Mouse (Mus musculus) bone marrow, adult 2 months (tissue): Measurements from ENCODE around the gene Tuba1a. TPM values are rescaled to one million over a fixed set of nuclear protein-coding genes. Genes with fewer than 3 reads are reported as not detected.
"Not testable (repeated sequence)": the region's sequence is repeated elsewhere in the genome, so short reads cannot be mapped to it uniquely, and the experiment has no call there.

Source experiments
- H3K27ac ChIP-seq: fragments of 200-500 bp; 2 replicates; pipeline ENCODE4 v1.5.1; 2012; ENCODE audit warnings: low read depth, mild to moderate bottlenecking, control low read depth, inconsistent platforms, low read length; ENCODE audit not compliant: control insufficient read depth, poor library complexity, insufficient read depth
- H3K4me1 ChIP-seq: fragments of 200-500 bp; 2 replicates; pipeline ENCODE4 v1.6.1; 2011; ENCODE audit warnings: low read length; ENCODE audit not compliant: control insufficient read depth, insufficient read depth
- H3K4me3 ChIP-seq: fragments of 200-500 bp; replicated peaks from 2 replicates; pipeline ENCODE3; 2011; ENCODE audit warnings: mild to moderate bottlenecking, low read depth, low read length, control low read depth; ENCODE audit not compliant: control insufficient read depth
- CTCF ChIP-seq: fragments of 200-500 bp; IDR thresholded peaks from 2 replicates; pipeline ENCODE4 v1.5.1; 2011; ENCODE audit warnings: low read length, control low read depth; ENCODE audit not compliant: control insufficient read depth, insufficient read depth
- POLR2A ChIP-seq: fragments of 200-500 bp; IDR thresholded peaks from 2 replicates; pipeline ENCODE4 v1.6.1; 2011; ENCODE audit warnings: low read depth, mild to moderate bottlenecking, control low read depth, low read length, borderline replicate concordance; ENCODE audit not compliant: control insufficient read depth
- WGBS: fragments of 180-500 bp; shearing (Covaris S2); methylation state at CpG from one replicate; pipeline ENCODE4 v1.1.7; 2018; 5-methylcytosine and 5-hydroxymethylcytosine counted together
- polyA plus RNA-seq: library from polyadenylated mRNA; stranded (reverse); fragments of >200 nt; gene quantifications from 2 replicates; pipeline ENCODE4 v1.2.4, GENCODE M21; 2011; ENCODE audit warnings: low replicate concordance; ENCODE audit not compliant: missing spikeins, insufficient read depth, insufficient read length

Gene Tuba1a
- polyA plus RNA-seq, 1 experiment, result 97.6 TPM

DNA sequence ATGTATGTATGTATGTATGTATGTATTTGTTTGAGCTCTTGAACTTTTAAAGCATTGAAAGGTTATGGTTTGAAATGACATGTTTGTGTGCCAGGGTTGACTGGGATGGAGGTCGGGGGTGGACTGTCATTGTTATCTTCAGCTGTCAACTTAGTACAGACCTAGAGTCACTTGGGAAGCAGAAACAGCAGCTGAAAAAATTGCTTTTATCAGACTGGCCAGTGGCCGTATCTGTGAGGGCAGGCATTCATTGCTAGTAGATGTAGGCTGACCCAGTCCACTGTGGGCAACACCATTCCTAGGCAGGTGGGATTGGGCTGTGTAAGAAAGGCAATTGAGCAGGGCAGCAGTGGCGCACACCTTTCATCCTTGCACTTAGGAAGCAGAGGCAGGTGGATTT, 6.0 kb upstream of the Tuba1a start:
- 74% methylated on average over 3 of the region's 3 CpGs for WGBS

DNA sequence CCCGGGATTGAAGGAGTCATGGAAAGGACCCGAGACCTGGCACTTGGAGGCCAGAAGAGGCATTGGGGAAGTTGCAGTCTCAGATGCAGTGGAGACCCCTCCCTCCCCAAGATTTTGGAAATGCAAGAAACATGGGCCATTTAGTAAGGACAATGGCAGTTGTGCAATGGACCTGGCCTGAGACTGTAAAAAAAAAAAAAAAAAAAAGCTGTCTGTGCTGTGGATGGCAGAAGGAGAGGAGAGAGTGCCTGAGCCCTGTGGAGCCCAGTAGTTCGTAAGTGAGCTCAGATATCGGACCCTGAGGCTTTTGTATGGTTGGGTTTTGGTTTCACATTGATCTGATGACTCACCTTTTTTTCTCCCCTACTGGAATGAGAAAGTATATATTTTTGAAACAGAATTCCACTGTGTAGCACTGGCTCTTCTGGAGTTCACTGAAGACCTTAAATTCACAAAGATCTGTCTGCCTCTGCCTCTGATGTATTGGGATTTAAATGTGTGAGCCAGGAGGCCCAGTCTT, 5.5 kb upstream of the Tuba1a start:
- no peak for TF ChIP-seq CTCF
- no peak for TF ChIP-seq POLR2A
- H3K27ac ChIP-seq, result no peak overlapping the region
- WGBS, result 70% methylated on average over 4 of the region's 4 CpGs
- no peak overlapping the region for H3K4me3 ChIP-seq
- peaks cover 2% of the 10 kb centered on the region; the same call in 1 of the 2 replicates for H3K4me1 ChIP-seq

More for the DNA sequence above, 6.0 kb upstream of the Tuba1a start:
- TF ChIP-seq POLR2A, result no peak
- TF ChIP-seq CTCF, result no peak
- Histone ChIP-seq H3K27ac (no peak overlapping the region), H3K4me1 (peaks cover 1% of the 10 kb centered on the region; the same call in 1 of the 2 replicates), H3K4me3 (no peak overlapping the region)

DNA sequence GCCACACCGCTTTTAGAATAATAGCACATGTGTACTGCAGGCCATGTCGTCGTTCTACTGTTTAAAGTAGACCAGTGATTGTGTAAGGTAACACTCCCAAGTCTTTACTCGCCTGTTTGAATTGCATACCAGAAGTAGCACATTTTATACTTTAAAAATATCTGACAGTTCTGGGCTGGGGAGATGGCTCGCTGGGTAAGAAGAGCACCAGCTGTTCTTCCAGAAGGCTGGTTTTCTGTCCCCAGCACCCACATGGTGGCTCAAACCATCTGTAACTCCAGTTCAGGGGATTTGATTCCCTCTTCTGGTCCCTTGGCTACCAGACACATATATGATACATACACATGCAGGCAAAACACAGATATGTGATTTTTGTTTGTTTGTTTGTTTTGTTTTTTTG, 4.0 kb upstream of the Tuba1a start:
- no peak overlapping the region for H3K4me3 ChIP-seq
- no peak for TF ChIP-seq CTCF
- no peak for TF ChIP-seq POLR2A
- no peak overlapping the region for H3K27ac ChIP-seq
- H3K4me1 ChIP-seq, result peaks cover 3% of the 10 kb centered on the region; the same call in 1 of the 2 replicates
- 41% methylated on average over 5 of the region's 5 CpGs for WGBS

DNA sequence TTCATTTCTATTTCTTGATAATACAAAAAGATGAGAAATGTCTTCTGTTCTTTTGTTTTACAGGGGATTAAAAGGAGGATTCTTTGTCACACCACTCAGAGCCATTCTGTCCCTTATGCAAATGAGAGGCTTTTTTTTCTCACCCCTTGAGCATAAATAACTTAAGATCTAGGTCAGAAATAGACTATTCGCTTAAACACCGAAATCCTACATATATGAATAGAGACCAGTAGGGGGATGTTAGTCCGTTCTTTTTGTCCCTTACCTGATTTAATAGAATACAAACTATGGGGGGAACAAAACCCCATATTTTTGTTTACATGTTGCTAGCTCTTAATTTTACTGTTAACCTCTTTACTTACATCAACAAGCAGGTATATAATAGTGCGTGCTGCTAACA, 2.5 kb upstream of the Tuba1a start:
- Histone ChIP-seq H3K4me1 (peaks cover 3% of the 10 kb centered on the region; the same call in 1 of the 2 replicates), H3K27ac (no peak overlapping the region), H3K4me3 (no peak overlapping the region)
- 88% methylated on average over 4 of the region's 4 CpGs for WGBS
- TF ChIP-seq POLR2A (no peak), CTCF (no peak)

DNA sequence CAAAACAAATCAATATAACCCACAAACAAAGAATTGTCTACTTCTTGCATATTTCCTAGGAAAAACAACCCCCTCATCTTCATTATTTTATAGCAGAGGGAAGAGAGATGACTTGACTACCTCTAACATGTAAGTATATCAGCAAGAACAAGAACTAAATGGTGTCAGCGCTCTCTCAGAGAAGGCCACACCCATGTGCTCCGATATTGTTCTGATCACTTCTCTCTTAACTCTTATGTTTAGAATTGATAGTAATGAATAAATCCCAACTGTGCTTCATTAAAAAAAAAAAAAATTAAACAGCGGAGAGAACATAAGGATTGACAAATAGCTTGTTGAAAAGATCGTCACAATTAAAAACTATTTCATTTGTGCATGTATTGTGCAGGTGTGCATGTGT, 1.8 kb upstream of the Tuba1a start:
- H3K4me3 ChIP-seq, result no peak overlapping the region
- H3K27ac ChIP-seq, result no peak overlapping the region
- TF ChIP-seq CTCF, result no peak
- TF ChIP-seq POLR2A, result no peak
- whole genome bisulfite sequencing, result 81% methylated on average over 4 of the region's 4 CpGs
- peaks cover 3% of the 10 kb centered on the region; the same call in 1 of the 2 replicates for H3K4me1 ChIP-seq

DNA sequence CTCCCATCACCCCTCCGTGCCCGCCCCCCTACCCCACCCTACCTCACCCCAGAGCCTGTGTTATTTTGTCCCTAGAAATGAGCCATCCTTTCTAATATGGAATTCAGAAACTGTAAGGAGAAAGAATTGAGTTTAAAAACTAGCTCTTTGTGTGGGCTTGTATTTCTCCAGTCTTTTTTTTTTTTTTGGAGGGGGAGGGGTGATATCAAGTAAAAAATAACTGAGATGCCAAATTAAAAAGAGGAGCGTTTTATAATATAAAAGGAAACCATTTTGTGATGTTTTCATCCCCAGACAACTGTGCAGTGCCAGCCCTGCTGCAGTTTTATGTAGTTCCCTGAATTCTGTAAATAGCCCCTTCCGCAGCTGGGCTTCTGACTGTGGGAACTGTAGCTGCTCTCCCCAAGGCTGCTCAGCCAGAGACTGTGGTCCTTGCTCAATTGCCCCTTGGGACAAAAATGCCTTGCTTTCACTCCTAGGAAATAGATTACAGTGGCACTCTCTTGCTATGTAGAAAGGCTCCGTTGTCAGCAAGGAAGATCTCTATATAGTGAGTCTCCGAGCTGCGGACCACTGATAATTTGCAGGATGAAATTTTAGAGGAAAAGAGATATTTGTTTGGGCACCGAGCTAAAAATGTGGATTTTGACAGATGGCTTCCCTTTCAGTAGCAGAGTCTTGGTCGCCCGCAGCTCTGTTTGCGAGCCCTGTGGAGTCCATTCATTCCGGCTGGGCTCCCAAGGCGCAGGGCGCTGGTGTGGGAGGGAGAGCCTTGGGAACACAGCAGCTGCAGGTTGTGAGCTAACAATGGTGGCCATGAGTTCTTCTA, 1.1 kb upstream of the Tuba1a start:
- H3K27ac ChIP-seq, result no peak overlapping the region
- H3K4me1 ChIP-seq, result peaks cover 2% of the 10 kb centered on the region; the same call in 1 of the 2 replicates
- no peak overlapping the region for H3K4me3 ChIP-seq
- WGBS, result 85% methylated on average over 14 of the region's 14 CpGs
- TF ChIP-seq CTCF (no peak), POLR2A (no peak)

DNA sequence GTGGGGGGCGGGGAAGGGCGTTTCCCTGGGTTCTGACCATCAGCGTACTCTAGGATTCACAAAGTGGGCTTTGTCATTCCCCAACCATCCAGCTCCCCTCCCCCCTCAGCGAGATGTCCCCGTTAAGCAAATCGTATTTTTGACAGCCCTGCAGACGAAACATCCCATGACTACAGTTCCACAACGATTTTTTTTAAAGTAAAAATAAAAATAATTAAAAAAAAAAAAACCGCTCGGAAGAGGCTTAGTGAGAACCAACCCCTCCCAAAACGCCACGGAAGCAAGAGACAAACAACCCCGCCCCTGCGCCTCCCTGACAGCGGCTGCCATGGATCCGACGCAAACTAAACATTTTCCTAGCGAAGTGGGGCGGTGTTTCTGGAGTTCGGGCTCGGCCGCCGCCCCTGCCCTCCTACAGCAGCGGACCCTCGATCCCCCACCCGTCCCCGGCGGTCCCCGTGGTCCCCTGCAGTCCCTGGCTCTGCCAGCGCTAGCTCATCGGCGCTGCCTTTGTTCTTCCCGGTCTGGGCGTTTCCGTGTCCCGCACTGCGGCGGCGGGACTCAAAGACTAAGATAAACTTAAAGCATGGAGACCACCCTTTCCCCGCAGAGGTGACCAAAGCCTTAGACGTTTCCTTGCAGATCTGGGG, 627 bp downstream of the Tuba1a start:
- peak overlapping the region; percentile 87 for H3K4me3 ChIP-seq
- under 1% methylated on average over 41 of the region's 41 CpGs for WGBS
- peaks cover 1% of the 10 kb centered on the region; the same call in 1 of the 2 replicates for H3K4me1 ChIP-seq
- H3K27ac ChIP-seq, result peak overlapping the region; percentile 89
- TF ChIP-seq POLR2A (no peak), CTCF (no peak)

DNA sequence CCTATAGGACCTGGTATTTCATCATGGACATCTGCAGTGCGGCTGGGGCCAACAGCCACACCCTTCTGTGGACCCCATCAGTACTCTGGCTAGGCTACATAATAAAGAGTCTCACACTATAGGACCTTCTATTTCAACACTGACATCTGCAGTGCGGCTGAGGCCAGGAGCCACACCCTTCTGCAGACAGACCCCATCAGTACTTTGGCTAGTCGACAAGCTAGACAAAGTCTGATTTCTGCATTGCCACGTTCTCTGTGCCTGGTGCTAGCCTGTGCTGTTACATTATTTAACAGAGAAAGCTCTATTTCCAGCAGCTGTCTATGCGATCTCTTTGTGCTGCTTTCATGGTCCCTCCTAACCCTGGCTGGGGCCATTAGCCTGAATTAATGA, 1.4 kb downstream of the Tuba1a start:
- TF ChIP-seq POLR2A (no peak), CTCF (no peak)
- Histone ChIP-seq H3K4me1 (peaks cover 1% of the 10 kb centered on the region; the same call in 1 of the 2 replicates), H3K27ac (no peak overlapping the region), H3K4me3 (no peak overlapping the region)
- 69% methylated on average over 5 of the region's 5 CpGs for WGBS

DNA sequence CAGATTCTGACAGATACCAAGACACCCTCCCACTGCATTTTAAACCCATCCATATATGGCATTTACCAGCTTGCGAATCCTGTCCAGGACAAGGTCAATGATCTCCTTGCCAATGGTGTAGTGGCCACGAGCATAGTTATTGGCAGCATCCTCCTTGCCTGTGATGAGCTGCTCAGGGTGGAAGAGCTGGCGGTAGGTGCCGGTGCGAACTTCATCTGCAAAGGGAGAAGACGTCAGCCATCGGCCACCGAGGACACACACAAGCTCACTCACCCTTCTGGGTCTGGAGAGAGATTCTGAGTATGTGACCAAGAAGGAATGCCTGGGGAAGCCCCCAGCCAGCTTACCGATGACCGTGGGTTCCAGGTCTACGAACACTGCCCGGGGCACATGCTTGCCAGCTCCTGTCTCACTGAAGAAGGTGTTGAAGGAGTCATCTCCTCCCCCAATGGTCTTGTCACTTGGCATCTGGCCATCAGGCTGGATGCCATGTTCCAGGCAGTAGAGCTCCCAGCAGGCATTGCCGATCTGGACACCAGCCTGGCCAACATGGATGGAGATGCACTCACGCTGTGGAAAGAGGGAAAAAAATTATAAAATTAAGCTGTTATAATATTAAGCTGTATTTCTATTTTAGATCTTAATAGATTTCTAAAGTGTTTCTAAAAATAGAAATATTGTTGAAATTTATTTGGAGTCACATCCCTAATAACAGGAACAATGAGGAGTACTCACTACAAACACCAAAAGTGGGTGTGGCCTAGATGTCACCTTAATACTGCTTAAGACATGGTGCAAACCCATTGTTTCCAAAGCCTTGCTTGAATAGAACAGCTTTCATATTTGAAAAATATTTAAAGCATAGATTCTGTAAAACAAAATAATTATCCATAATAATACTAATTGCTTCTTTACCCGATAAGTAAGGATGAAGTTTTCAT, 2.1 kb downstream of the Tuba1a start:
- H3K4me3 ChIP-seq, H3K27ac ChIP-seq, H3K4me1 ChIP-seq: not testable (repeated sequence)
- 91% methylated on average over 11 of the region's 15 CpGs for WGBS
